Mouse (Mus musculus) liver, postnatal 0 days (tissue): ENCODE data around the gene Sys1.

Experiments
- CTCF ChIP-seq: sonication (generic); IDR thresholded peaks from 2 replicates; pipeline ENCODE4 v1.5.1; 2016; ENCODE audit warnings: antibody characterized with exemption, low read depth
- EP300 ChIP-seq: IDR thresholded peaks from 2 replicates; pipeline ENCODE4 v1.6.1; 2016; ENCODE audit warnings: antibody characterized with exemption, low read depth, mild to moderate bottlenecking

DNA sequence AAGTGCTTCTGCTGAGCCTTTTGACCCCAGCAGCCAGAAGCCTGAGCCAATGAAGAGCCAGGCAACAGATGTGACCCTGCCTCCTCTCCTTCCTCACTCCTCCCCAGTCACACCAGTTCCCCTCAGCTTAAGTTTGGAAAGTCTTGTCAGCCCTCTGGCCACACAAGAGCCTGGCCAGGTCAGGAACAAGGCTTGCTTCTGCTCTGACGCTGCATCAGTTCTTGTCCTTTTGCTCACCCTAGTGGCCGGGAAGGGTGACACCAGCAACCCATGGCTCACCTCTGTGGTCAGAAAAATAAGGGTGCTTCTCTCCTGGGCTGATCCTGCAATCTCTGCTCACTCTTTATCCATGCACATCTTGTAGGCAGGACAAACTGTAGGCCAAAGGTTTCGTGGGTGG, 64.0 kb downstream of the Sys1 start:
- TF ChIP-seq CTCF (peak; percentile 88), EP300 (no peak)
